Mouse (Mus musculus) testis, adult 2 months (tissue): Measurements from ENCODE around the gene Ggps1.

ENCODE experiments used
- CTCF ChIP-seq: fragments of 200-500 bp; IDR thresholded peaks from 2 replicates; pipeline ENCODE4 v1.5.1; 2012; ENCODE audit warnings: low read depth, mild to moderate bottlenecking, inconsistent platforms, low read length, moderate library complexity; ENCODE audit not compliant: control insufficient read depth, insufficient read depth, insufficient replicate concordance
- POLR2A ChIP-seq: fragments of 200-500 bp; IDR thresholded peaks from 2 replicates; pipeline ENCODE4 v1.6.1; 2012; ENCODE audit warnings: low read depth, mild to moderate bottlenecking, inconsistent platforms, low read length, moderate library complexity; ENCODE audit not compliant: control insufficient read depth

DNA sequence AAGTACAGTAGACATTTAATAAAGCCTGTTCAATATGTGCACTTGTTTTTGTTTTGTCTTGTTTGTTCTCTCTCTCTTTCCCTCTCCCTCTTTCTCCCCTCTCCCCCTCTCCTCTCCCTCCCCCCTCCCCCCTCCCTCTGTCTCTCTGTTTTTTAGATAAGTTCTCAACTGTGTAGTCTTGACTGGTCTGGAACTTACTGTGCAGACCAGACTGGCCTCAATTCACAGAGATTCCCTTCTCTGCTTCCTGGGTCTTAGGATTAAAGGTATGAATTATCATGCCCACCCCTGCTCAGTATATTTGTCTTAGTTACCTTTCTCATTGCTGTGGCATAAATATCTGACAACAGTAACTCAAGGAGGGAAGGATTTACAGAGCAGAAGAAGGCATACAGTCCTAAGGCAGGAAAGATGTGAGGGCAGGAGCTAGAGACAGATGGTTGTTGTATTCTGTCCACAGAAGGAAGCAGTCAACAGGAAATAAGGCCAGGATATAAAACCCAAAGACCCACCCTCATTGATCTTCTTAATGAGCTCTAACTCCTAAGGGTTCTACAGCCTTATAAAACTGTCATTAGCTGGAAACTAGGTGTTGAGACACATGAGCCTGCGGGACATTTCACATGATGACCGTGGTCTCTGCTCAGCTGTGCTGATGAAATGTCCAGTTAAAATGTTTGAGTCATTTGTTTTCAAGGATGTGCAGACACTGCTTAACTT is 47.0 kb upstream of the Ggps1 start:
- TF ChIP-seq POLR2A: no peak
- TF ChIP-seq CTCF: no peak
